Mouse (Mus musculus) central nervous system, embryonic 14 days (tissue): Measurements from ENCODE around the gene Tex19.2. TPM values are rescaled to one million over a fixed set of nuclear protein-coding genes. Genes with fewer than 3 reads are reported as not detected.

ENCODE experiments used
- polyA plus RNA-seq: library from polyadenylated mRNA; depleted of rRNA; stranded (reverse); fragments of >200 nt; gene quantifications from 2 replicates; pipeline ENCODE4 v1.2.3, GENCODE M21; 2012; rRNA removed

Tex19.2 gene
- not detected in 2 replicates for polyA plus RNA-seq

GRCm38 (mm10) chr11:121118577-121118976 is at the start of gene Tex19.2:
Gene Tex19.2 (minus strand): TSS chr11:121118677.

GRCm38 (mm10) chr11:121159971-121160370 is 41.5 kb upstream of the Tex19.2 start, which contains the start of gene Uts2r:
Gene Uts2r (plus strand): TSS chr11:121160271.

GRCm38 (mm10) chr11:121145865-121146264 is 27.4 kb upstream of the Tex19.2 start, which contains the start of gene Tex19.1:
Gene Tex19.1 (plus strand): TSS chr11:121146143.

GRCm38 (mm10) chr11:121081120-121081519 is 37.4 kb downstream of the Tex19.2 start, which contains the start of gene Sectm1a:
Gene Sectm1a (minus strand): TSS chr11:121081220.

Other genes with a start within 250 kb of the Tex19.2 start
- 7.8 and 8.2 TPM in 2 replicates for gene Ccdc57, start 185.8 kb downstream of the Tex19.2 start, polyA plus RNA-seq
- gene Slc16a3, start 170.2 kb downstream of the Tex19.2 start, polyA plus RNA-seq, result 12.3 and 15.4 TPM in 2 replicates
- 181 and 183 TPM in 2 replicates for gene Csnk1d, start 127.3 kb downstream of the Tex19.2 start, polyA plus RNA-seq
- 0.07 and 0.33 TPM in 2 replicates for gene Cd7, start 79.3 kb downstream of the Tex19.2 start, polyA plus RNA-seq
- not detected in 2 replicates for gene Sectm1b, start 55.1 kb downstream of the Tex19.2 start, polyA plus RNA-seq
- gene Sectm1a, start 37.5 kb downstream of the Tex19.2 start, polyA plus RNA-seq, result 0.06 and 0.14 TPM in 2 replicates
- 0.04 TPM in 1 of 2 replicates, not detected in the other for gene Tex19.1, start 27.5 kb upstream of the Tex19.2 start, polyA plus RNA-seq
- gene Uts2r, start 41.6 kb upstream of the Tex19.2 start, polyA plus RNA-seq, result 0.16 and 0.61 TPM in 2 replicates
- 72.0 and 79.9 TPM in 2 replicates for gene Hexdc, start 85.8 kb upstream of the Tex19.2 start, polyA plus RNA-seq
- 10.4 and 13.7 TPM in 2 replicates for gene Ogfod3, start 86.0 kb upstream of the Tex19.2 start, polyA plus RNA-seq
- 47.2 and 50.7 TPM in 2 replicates for gene Cybc1, start 110.6 kb upstream of the Tex19.2 start, polyA plus RNA-seq
- gene Narf, start 118.6 kb upstream of the Tex19.2 start, polyA plus RNA-seq, result 60.3 and 67.7 TPM in 2 replicates
- gene Foxk2, start 141.3 kb upstream of the Tex19.2 start, polyA plus RNA-seq, result 59.4 and 70.2 TPM in 2 replicates
- 74.6 and 76.1 TPM in 2 replicates for gene Wdr45b, start 235.8 kb upstream of the Tex19.2 start, polyA plus RNA-seq